In the genomic region with DNA sequence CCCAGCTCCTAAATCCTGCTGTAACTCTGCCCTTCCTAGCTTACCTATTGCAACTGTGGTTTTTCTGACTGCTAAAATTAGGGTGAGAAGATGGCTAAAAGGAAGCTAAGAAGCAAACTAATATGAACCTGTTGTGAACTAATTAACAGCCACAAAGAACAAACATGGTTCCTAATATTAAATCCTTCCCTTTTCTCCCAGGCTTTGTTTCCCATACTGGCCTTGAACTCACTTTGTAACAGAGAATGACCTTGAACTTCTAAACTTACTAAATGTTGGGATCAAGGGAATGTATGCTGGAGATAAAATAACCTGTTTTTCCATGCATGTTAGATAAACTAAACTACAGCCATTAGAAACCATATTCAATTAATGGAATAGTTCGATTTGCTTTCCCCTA, we compare ENCODE assay signal across 27 mouse cellular contexts. TPM values are rescaled to one million over a fixed set of nuclear protein-coding genes. Genes with fewer than 3 reads are reported as not detected.
"Had no signal": no experiment of that assay in that cellular context is flagged by ENCODE, and none has a peak within 500 bp of the region (broad histone marks: within the 10 kb centered on the region; RNA-seq: fewer than 3 reads in every experiment).

No protein-coding gene starts in this region.

- H3K27ac ChIP-seq: midbrain, embryonic 10.5 days; midbrain, embryonic 12.5 days; neural tube, embryonic 13.5 days; neural tube, embryonic 15.5 days had no signal

- H3K27me3 ChIP-seq: midbrain, embryonic 12.5 days; neural tube, embryonic 13.5 days; neural tube, embryonic 15.5 days had no signal

- H3K36me3 ChIP-seq: midbrain, embryonic 10.5 days; midbrain, embryonic 12.5 days; neural tube, embryonic 13.5 days; neural tube, embryonic 15.5 days had no signal

- H3K4me3 ChIP-seq: midbrain, embryonic 10.5 days; midbrain, embryonic 12.5 days; myocyte; neural tube, embryonic 13.5 days; neural tube, embryonic 15.5 days had no signal

- ATAC-seq: midbrain, embryonic 16.5 days had no signal

- DNase-seq: lung, adult 18-20 months; lung, embryonic 14.5 days; lung, postnatal 10 days; lung, postnatal 4 days; midbrain, embryonic 14.5 days; retina, postnatal 1 day; right cerebral cortex, adult 18-20 months; right cerebral cortex, postnatal 25 days; right cerebral cortex, postnatal 4 days; spleen, adult 18-20 months; thymus, adult 18-20 months; thymus, postnatal 14 days; thymus, postnatal 36 days had no signal

- H3K9me3 ChIP-seq: midbrain, embryonic 10.5 days; midbrain, embryonic 12.5 days; neural tube, embryonic 13.5 days; neural tube, embryonic 15.5 days had no signal

- H3K9ac ChIP-seq: lung, embryonic 14.5 days; midbrain, embryonic 12.5 days; neural tube, embryonic 13.5 days; neural tube, embryonic 15.5 days had no signal

RNA-seq across cellular contexts. Expression of a gene that starts 11.1 kb away (rescaled TPM):
- total RNA-seq: megakaryocyte, adult 5-6 weeks; megakaryocyte-erythroid progenitor cell, adult 5-6 weeks had no signal
- polyA plus RNA-seq: lung, embryonic 14.5 days; lung, embryonic 16.5 days; midbrain, embryonic 10.5 days; midbrain, embryonic 12.5 days; midbrain, embryonic 14.5 days; midbrain, embryonic 16.5 days; neural tube, embryonic 11.5 days; neural tube, embryonic 13.5 days; neural tube, embryonic 15.5 days; small intestine, adult 2 months; stomach, embryonic 14.5 days; stomach, embryonic 16.5 days; thymus, postnatal 0 days had no signal

RNA-seq across cellular contexts. Expression of a gene that starts 51.6 kb away (rescaled TPM):
- total RNA-seq: megakaryocyte, adult 5-6 weeks; megakaryocyte-erythroid progenitor cell, adult 5-6 weeks had no signal
- polyA plus RNA-seq: lung, embryonic 14.5 days; lung, embryonic 16.5 days; midbrain, embryonic 10.5 days; midbrain, embryonic 12.5 days; midbrain, embryonic 14.5 days; midbrain, embryonic 16.5 days; myocyte; neural tube, embryonic 11.5 days; neural tube, embryonic 13.5 days; neural tube, embryonic 15.5 days; small intestine, adult 2 months; stomach, embryonic 14.5 days; stomach, embryonic 16.5 days; thymus, postnatal 0 days had no signal
